Mouse (Mus musculus) bone marrow, adult 2 months (tissue): Measurements from ENCODE around the gene 4833420G17Rik.

ENCODE experiments used
- CTCF ChIP-seq: fragments of 200-500 bp; IDR thresholded peaks from 2 replicates; pipeline ENCODE4 v1.5.1; 2011; ENCODE audit warnings: low read length, control low read depth; ENCODE audit not compliant: control insufficient read depth, insufficient read depth
- POLR2A ChIP-seq: fragments of 200-500 bp; IDR thresholded peaks from 2 replicates; pipeline ENCODE4 v1.6.1; 2011; ENCODE audit warnings: low read depth, mild to moderate bottlenecking, control low read depth, low read length, borderline replicate concordance; ENCODE audit not compliant: control insufficient read depth

GRCm38 (mm10) chr13:119487354-119487753, 24.8 kb downstream of the 4833420G17Rik start:
- no peak for TF ChIP-seq POLR2A
- TF ChIP-seq CTCF = no peak
